Mouse (Mus musculus): ENCODE data around the gene Pold2. TPM values are rescaled to one million over a fixed set of nuclear protein-coding genes. Genes with fewer than 3 reads are reported as not detected.

Pold2 gene
- 10 to 100 TPM; 20.0 to 21.5 TPM for total RNA-seq (2023)

GRCm38 (mm10) chr11:5877921-5878526, at the start of gene Pold2:
Gene Pold2 (minus strand): TSS chr11:5878292.

GRCm38 (mm10) chr11:5898531-5898930, 20.4 kb upstream of the Pold2 start, which contains the start of gene Myl7:
Gene Myl7 (minus strand): TSS chr11:5898782.

GRCm38 (mm10) chr11:5861678-5862393, 16.3 kb downstream of the Pold2 start, which contains the start of gene Aebp1:
Gene Aebp1 (plus strand): TSS chr11:5861947.

GRCm38 (mm10) chr11:5837251-5838246, 40.5 kb downstream of the Pold2 start, which contains the start of gene Polm:
Gene Polm (minus strand): TSS chr11:5838016.

Other genes with a start within 250 kb of the Pold2 start
- 10 to 100 TPM; 49.2 to 50.8 TPM for gene Mrps24, start 162.6 kb downstream of the Pold2 start, total RNA-seq (2023)
- 10 to 100 TPM; 17.5 to 23.4 TPM for gene Urgcp, start 115.9 kb downstream of the Pold2 start, total RNA-seq (2023)
- 100 to 1,000 TPM; 163 to 166 TPM for gene Dbnl, start 89.8 kb downstream of the Pold2 start, total RNA-seq (2023)
- gene Pgam2, start 74.6 kb downstream of the Pold2 start, total RNA-seq (2023): not detected
- gene Polm, start 40.3 kb downstream of the Pold2 start, total RNA-seq (2023): 10 to 100 TPM; 30.4 to 34.0 TPM
- 1 to 10 TPM; 1.0 to 1.3 TPM for gene Aebp1, start 16.3 kb downstream of the Pold2 start, total RNA-seq (2023)
- not detected for gene Myl7, start 20.5 kb upstream of the Pold2 start, total RNA-seq (2023)
- not detected for gene Gck, start 71.8 kb upstream of the Pold2 start, total RNA-seq (2023)
- gene Ykt6, start 77.4 kb upstream of the Pold2 start, total RNA-seq (2023): 10 to 100 TPM; 51.8 to 57.2 TPM
- gene Camk2b, start 188.1 kb upstream of the Pold2 start, total RNA-seq (2023): 1 to 10 TPM; 1.7 to 2.4 TPM